Mouse (Mus musculus): ENCODE measurements at regions not wholly inside any gene's neighbourhood (a gene's known extent, or its start where the extent isn't known, plus 50 kb on each side); places are given as distances from the start of the nearest gene placed in this dataset.
"Not testable (repeated sequence)": the region's sequence is repeated elsewhere in the genome, so short reads cannot be mapped to it uniquely, and the experiment has no call there.

GRCm38 (mm10) chr12:115861759-115862158 lies 185.8 kb upstream of the Zfp386 start:
- not testable (repeated sequence) for ATAC-seq (replicated peaks; ENCODE audit: insufficient number of reproducible peaks, low FRiP score, low TSS enrichment, poor library complexity, severe bottlenecking)

- not testable (repeated sequence) for ATAC-seq (replicated peaks; ENCODE audit: insufficient number of reproducible peaks, low FRiP score, low TSS enrichment, poor library complexity, severe bottlenecking)
These were observed 182.3 kb upstream of the Zfp386 start for GRCm38 (mm10) chr12:115865059-115865756.

- not testable (repeated sequence) for ATAC-seq (replicated peaks; ENCODE audit: insufficient number of reproducible peaks, low FRiP score, low TSS enrichment, poor library complexity, severe bottlenecking)
These were observed 178.9 kb upstream of the Zfp386 start for GRCm38 (mm10) chr12:115868631-115869030.

- not testable (repeated sequence) for ATAC-seq (replicated peaks; ENCODE audit: insufficient number of reproducible peaks, low FRiP score, low TSS enrichment, poor library complexity, severe bottlenecking)
These were observed 175.1 kb upstream of the Zfp386 start for GRCm38 (mm10) chr12:115872451-115872850.

GRCm38 (mm10) chr12:115873976-115874375 lies 173.5 kb upstream of the Zfp386 start:
- ATAC-seq (replicated peaks; ENCODE audit: insufficient number of reproducible peaks, low FRiP score, low TSS enrichment, poor library complexity, severe bottlenecking), result not testable (repeated sequence)

- no peak for ATAC-seq (replicated peaks; ENCODE audit: insufficient number of reproducible peaks, low FRiP score, low TSS enrichment, poor library complexity, severe bottlenecking)
These were observed 163.8 kb upstream of the Zfp386 start for GRCm38 (mm10) chr12:115883719-115884118.

- no peak for ATAC-seq (replicated peaks; ENCODE audit: insufficient number of reproducible peaks, low FRiP score, low TSS enrichment, poor library complexity, severe bottlenecking)
These were observed 159.5 kb upstream of the Zfp386 start for GRCm38 (mm10) chr12:115887976-115888375.

- 0 out of 2 replicates have a peak, but pooled peaks have one; percentile 56 for ATAC-seq (replicated peaks; ENCODE audit: insufficient number of reproducible peaks, low FRiP score, low TSS enrichment, poor library complexity, severe bottlenecking)
These were observed 154.9 kb upstream of the Zfp386 start for GRCm38 (mm10) chr12:115892656-115893055.

- ATAC-seq (replicated peaks; ENCODE audit: insufficient number of reproducible peaks, low FRiP score, low TSS enrichment, poor library complexity, severe bottlenecking), result not testable (repeated sequence)
These were observed 135.3 kb upstream of the Zfp386 start for GRCm38 (mm10) chr12:115912226-115912625.

GRCm38 (mm10) chr12:115915420-115915819 lies 132.1 kb upstream of the Zfp386 start:
- not testable (repeated sequence) for ATAC-seq (replicated peaks; ENCODE audit: insufficient number of reproducible peaks, low FRiP score, low TSS enrichment, poor library complexity, severe bottlenecking)

- not testable (repeated sequence) for ATAC-seq (replicated peaks; ENCODE audit: insufficient number of reproducible peaks, low FRiP score, low TSS enrichment, poor library complexity, severe bottlenecking)
These were observed 127.4 kb upstream of the Zfp386 start for GRCm38 (mm10) chr12:115920119-115920518.

GRCm38 (mm10) chr12:115923999-115924398 lies 123.5 kb upstream of the Zfp386 start:
- peak; percentile 61; the same call in 1 of the 2 replicates for ATAC-seq (replicated peaks; ENCODE audit: insufficient number of reproducible peaks, low FRiP score, low TSS enrichment, poor library complexity, severe bottlenecking)

GRCm38 (mm10) chr12:115925542-115925941 lies 122.0 kb upstream of the Zfp386 start:
- ATAC-seq (replicated peaks; ENCODE audit: insufficient number of reproducible peaks, low FRiP score, low TSS enrichment, poor library complexity, severe bottlenecking), result not testable (repeated sequence)

GRCm38 (mm10) chr12:115952325-115952724 lies 95.2 kb upstream of the Zfp386 start:
- not testable (repeated sequence) for ATAC-seq (replicated peaks; ENCODE audit: insufficient number of reproducible peaks, low FRiP score, low TSS enrichment, poor library complexity, severe bottlenecking)

- ATAC-seq (replicated peaks; ENCODE audit: insufficient number of reproducible peaks, low FRiP score, low TSS enrichment, poor library complexity, severe bottlenecking), result not testable (repeated sequence)
These were observed 91.9 kb upstream of the Zfp386 start for GRCm38 (mm10) chr12:115955477-115956177.

GRCm38 (mm10) chr12:115963701-115964100 lies 83.8 kb upstream of the Zfp386 start:
- not testable (repeated sequence) for ATAC-seq (replicated peaks; ENCODE audit: insufficient number of reproducible peaks, low FRiP score, low TSS enrichment, poor library complexity, severe bottlenecking)

- ATAC-seq (replicated peaks; ENCODE audit: insufficient number of reproducible peaks, low FRiP score, low TSS enrichment, poor library complexity, severe bottlenecking), result not testable (repeated sequence)
These were observed 80.0 kb upstream of the Zfp386 start for GRCm38 (mm10) chr12:115967522-115967921.
